Mouse (Mus musculus): ENCODE data around the gene Speg.

Gene Speg

GRCm38 (mm10) chr1:75443247-75444024 is 68.3 kb downstream of the Speg start:
- no peak for DNase-seq

- no peak for DNase-seq
Observed at GRCm38 (mm10) chr1:75444208-75444607, 69.1 kb downstream of the Speg start.

- DNase-seq = no peak
Observed at GRCm38 (mm10) chr1:75445141-75445701, 70.1 kb downstream of the Speg start.

GRCm38 (mm10) chr1:75445751-75446611 is 70.9 kb downstream of the Speg start:
- DNase-seq = peak; percentile 36

- no peak for DNase-seq
Observed at GRCm38 (mm10) chr1:75446656-75447055, 71.6 kb downstream of the Speg start.

GRCm38 (mm10) chr1:75447265-75448051 is 72.4 kb downstream of the Speg start:
- DNase-seq = no peak

GRCm38 (mm10) chr1:75448052-75448431 is 72.9 kb downstream of the Speg start:
- no peak for DNase-seq

GRCm38 (mm10) chr1:75448937-75449336 is 73.8 kb downstream of the Speg start:
- no peak for DNase-seq

- DNase-seq = no peak
Observed at GRCm38 (mm10) chr1:75449377-75450135, 74.5 kb downstream of the Speg start.

- no peak for DNase-seq
Observed at GRCm38 (mm10) chr1:75450314-75451005, 75.4 kb downstream of the Speg start, which contains the start of gene Asic4. Gene Asic4, plus strand, starts transcription at chr1:75450436.

- no peak for DNase-seq
Observed at GRCm38 (mm10) chr1:75451900-75452299, 76.8 kb downstream of the Speg start.

GRCm38 (mm10) chr1:75455433-75455832 is 80.3 kb downstream of the Speg start:
- no peak for DNase-seq

GRCm38 (mm10) chr1:75455948-75456347 is 80.9 kb downstream of the Speg start:
- DNase-seq = no peak

GRCm38 (mm10) chr1:75456746-75457564 is 81.9 kb downstream of the Speg start:
- DNase-seq = no peak

GRCm38 (mm10) chr1:75457710-75458024 is 82.6 kb downstream of the Speg start:
- no peak for DNase-seq

GRCm38 (mm10) chr1:75458025-75458788 is 83.1 kb downstream of the Speg start:
- DNase-seq = peak; percentile 23

GRCm38 (mm10) chr1:75458789-75459684 is 83.9 kb downstream of the Speg start:
- no peak for DNase-seq

- DNase-seq = no peak
Observed at GRCm38 (mm10) chr1:75460297-75460696, 85.2 kb downstream of the Speg start.

- DNase-seq = no peak
Observed at GRCm38 (mm10) chr1:75462636-75463035, 87.5 kb downstream of the Speg start.

Measured in kidney, adult 11 months (tissue).